Mouse (Mus musculus) gonadal fat pad, adult 2 months (tissue): Measurements from ENCODE around the gene Clint1. TPM values are rescaled to one million over a fixed set of nuclear protein-coding genes. Genes with fewer than 3 reads are reported as not detected.
"Not testable (repeated sequence)": the region's sequence is repeated elsewhere in the genome, so short reads cannot be mapped to it uniquely, and the experiment has no call there.

Experiments used
- DNase-seq: peaks from one replicate; pipeline ENCODE4 v3.0.0-alpha.2; 2012; ENCODE audit warnings: low read depth
- polyA plus RNA-seq: library from polyadenylated mRNA; depleted of rRNA; stranded (reverse); fragments of >200 nt; gene quantifications from 2 replicates; pipeline ENCODE4 v1.2.3, GENCODE M21; 2012

Gene Clint1
- polyA plus RNA-seq, 1 experiment: 105 TPM

DNA sequence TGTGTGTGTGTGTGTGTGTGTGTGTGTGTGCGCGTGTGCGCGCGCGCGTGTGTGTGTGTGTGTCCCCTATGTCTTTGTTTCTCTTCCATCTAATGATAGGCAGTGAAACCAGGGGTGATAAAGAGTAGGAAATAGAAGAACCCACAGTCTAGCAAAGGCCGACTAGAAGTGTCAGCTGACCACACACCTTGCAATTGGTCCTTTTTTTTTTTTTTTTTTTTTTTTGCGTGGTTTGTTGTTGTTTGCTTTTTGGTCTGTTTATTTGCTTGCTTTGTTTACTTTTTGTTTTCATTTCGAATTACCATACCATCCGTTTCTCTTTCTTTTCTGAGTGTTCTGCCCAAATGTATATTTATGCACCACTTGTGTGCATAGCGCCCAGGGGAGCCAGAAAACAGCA lies 3.6 kb upstream of the Clint1 start:
- no peak for DNase-seq

GRCm38 (mm10) chr11:45849203-45849602 lies 2.6 kb upstream of the Clint1 start:
- DNase-seq: no peak

GRCm38 (mm10) chr11:45849859-45850258 lies 2.0 kb upstream of the Clint1 start:
- DNase-seq: no peak

DNA sequence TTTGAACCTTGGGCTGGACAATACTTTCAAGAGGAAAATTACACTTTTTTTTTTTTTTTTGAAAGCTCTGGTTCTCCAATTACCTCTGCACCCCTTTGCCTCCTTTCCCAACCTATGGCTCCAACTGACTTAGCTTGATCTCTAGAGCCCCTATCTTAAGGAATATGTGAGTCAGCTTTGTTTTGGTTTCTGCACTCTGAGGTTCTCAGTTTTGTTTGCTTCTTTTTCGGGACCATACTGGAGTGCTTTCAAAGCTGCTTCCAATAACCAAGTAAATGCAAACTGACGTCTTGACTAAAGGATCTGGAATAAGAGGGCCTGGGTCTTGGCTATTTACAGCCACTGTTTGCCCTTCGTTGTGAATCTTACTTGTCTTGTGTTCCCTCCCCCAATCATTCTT lies 1.5 kb upstream of the Clint1 start:
- DNase-seq: no peak

DNA sequence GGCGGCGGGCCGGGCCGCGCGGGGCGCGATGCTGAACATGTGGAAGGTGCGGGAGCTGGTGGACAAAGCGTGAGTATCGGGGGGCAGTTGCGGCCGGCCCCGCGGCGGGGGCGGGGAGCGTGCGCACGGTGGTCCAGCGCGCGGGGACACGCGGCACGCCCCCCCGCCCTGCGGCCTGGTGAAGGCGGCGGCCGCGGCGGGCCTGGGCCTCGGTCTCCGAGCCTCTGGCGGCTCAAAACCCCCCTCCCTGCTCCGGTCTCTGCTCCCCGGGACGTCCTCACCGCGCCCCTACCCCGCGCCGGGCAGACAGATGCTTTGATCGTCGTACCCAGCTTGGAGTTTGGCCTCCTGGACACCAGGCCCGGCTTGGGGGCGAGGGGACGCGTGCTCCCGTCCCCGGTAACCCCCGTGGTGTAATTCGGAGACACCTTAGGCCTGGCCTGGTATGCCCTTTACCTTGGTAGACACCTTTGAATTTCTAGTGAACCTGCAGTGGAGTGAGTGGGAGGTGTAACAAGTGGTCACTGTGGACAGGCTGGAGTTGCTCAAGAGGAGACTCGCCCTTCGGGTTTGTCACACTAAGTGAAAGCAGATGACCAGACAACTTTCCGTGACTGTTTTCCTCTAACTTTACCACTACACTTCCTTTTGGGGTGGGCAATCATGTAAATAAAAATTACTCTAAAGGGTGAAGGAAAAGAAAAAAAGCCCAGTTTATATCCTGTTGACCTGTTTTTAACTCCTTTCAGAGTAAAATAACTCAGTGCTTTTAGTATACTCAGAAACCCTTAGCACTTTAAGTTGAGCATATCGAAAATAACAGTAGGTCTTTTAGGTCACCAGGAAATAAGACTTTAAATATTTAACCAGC lies 508 bp downstream of the Clint1 start:
- no peak for DNase-seq

GRCm38 (mm10) chr11:45852995-45853317 lies 1.1 kb downstream of the Clint1 start:
- no peak for DNase-seq

GRCm38 (mm10) chr11:45853916-45854315 lies 2.1 kb downstream of the Clint1 start:
- no peak for DNase-seq

- no peak for DNase-seq
Measured at GRCm38 (mm10) chr11:45854381-45854780, 2.5 kb downstream of the Clint1 start.

DNA sequence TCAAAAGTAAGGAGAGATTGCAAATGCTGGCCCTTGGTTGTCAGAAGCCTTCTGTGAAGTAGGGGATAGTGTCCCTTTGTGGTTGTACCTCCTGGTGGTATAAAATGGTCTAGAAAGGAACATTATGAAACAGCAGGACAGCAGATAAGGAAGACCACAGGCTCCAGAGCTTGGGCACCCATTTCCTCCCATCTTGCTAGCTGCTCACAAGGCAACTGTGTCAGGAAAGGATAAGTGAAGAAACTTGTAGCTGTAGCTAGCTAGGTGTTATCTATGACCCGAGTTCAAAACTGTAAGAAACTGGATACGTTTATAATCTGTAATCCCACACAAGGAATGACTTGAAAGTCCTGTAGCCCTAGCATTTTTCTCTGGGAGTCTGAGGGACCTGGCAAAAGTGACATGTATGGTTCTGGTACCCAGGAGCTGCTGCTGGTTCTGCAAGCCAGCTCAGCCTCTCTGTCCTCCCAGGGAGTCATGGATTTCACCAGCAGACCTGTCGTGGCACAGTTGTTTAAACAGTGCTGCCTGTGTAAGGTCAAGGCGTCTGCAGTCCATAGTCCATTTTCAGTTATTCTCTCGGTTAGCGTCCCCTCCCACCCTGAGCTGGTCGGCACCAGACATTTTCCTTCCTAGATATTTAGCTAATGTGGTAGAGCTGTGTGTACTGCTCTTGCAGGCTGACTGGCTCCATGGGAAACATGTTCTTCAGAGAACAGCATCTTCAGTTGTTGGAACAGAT lies 3.7 kb downstream of the Clint1 start:
- DNase-seq: no peak

GRCm38 (mm10) chr11:45856149-45856516 lies 4.3 kb downstream of the Clint1 start:
- DNase-seq: no peak

- DNase-seq: no peak
Measured at GRCm38 (mm10) chr11:45861334-45861733, 9.5 kb downstream of the Clint1 start.

- no peak for DNase-seq
Measured at GRCm38 (mm10) chr11:45864409-45864808, 12.6 kb downstream of the Clint1 start.

GRCm38 (mm10) chr11:45865861-45866260 lies 14.0 kb downstream of the Clint1 start:
- DNase-seq: no peak

- DNase-seq: no peak
Measured at GRCm38 (mm10) chr11:45866534-45866933, 14.7 kb downstream of the Clint1 start.

GRCm38 (mm10) chr11:45873666-45874065 lies 21.8 kb downstream of the Clint1 start:
- no peak for DNase-seq

DNA sequence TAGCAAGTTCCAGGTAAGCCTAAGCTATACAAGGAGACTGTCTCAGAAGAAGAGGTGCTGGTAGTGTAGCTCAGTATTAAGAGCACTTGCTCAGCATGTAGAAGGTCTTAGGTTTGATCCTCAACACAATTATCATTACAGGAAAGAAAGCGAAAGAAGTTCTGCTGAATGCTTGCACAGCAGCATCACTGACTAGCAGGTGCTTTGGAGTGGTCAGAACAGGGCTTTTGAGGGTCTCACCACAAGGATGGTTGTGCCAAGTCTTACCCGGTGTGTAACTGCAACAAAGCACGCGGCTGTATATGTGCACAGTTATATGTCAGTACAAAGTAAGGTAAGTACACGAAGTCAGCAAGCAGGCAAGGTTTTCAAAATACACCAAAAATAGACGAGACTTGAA lies 22.4 kb downstream of the Clint1 start:
- no peak for DNase-seq

- DNase-seq: no peak
Measured at GRCm38 (mm10) chr11:45875351-45875935, 23.6 kb downstream of the Clint1 start.

- no peak for DNase-seq
Measured at GRCm38 (mm10) chr11:45876036-45876435, 24.2 kb downstream of the Clint1 start.

DNA sequence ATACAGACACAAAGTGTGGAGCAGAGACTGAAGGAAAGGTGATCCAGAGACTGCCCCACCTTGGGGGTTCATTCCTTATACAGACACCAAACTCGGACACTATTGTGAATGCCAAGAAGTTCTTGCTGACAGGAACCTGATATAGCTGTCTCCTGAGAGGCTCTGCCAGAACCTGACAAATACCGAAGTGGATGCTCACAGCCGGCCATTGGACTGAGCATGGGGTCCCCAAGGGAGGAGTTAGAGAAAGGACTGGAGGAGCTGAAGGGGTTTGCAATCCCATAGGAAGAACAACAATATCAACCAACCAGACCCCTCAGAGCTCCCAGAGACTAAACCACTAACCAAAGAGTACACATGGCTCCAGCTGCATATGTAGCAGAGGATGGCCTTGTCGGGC lies 27.5 kb downstream of the Clint1 start:
- DNase-seq: not testable (repeated sequence)

- no peak for DNase-seq
Measured at GRCm38 (mm10) chr11:45881026-45881682, 29.3 kb downstream of the Clint1 start.

GRCm38 (mm10) chr11:45881683-45882068 lies 29.8 kb downstream of the Clint1 start:
- DNase-seq: peak; percentile 83

DNA sequence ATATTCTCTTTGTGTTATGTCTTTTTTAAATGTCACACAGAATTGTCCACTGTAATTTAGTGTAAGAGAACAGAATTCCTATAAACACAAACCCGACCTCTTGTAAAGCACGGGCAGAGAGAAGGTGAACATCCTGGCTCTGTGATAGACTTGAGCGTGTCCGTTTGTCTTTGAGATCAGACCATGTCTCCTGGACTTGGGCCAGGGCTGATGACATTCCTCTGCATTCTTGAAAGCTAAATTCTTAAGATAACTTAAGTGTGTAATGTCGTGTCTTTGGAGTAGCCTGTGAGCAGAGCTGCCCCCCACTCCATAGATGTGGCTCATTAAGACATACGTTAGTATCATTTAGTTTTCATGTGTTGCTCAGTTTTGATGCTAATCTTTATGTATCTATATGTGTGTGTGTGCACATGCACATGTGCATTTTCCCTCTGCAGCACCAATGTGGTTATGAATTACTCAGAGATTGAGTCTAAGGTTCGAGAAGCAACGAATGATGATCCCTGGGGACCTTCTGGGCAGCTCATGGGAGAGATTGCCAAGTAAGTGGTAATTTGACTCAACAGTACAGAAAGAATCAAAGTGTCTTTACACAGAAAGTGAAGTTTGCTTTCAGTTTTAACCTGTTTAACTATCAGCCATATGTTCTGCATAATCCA lies 31.6 kb downstream of the Clint1 start:
- no peak for DNase-seq
